Mouse (Mus musculus) lung, postnatal 36 days (tissue): ENCODE data around the gene Sorbs2.

Experiments used
- DNase-seq: peaks from one replicate; pipeline ENCODE4 v3.0.0; 2022; ENCODE audit warnings: mixed read lengths

Gene Sorbs2

GRCm38 (mm10) chr8:45579714-45580543 is 72.3 kb downstream of the Sorbs2 start:
- no peak for DNase-seq

GRCm38 (mm10) chr8:45580544-45580866 is 72.9 kb downstream of the Sorbs2 start:
- no peak for DNase-seq

GRCm38 (mm10) chr8:45583856-45584255 is 76.3 kb downstream of the Sorbs2 start:
- DNase-seq, result no peak

GRCm38 (mm10) chr8:45584390-45585052 is 76.9 kb downstream of the Sorbs2 start:
- DNase-seq, result no peak

GRCm38 (mm10) chr8:45585158-45585557 is 77.6 kb downstream of the Sorbs2 start:
- no peak for DNase-seq

- DNase-seq, result no peak
Measured at GRCm38 (mm10) chr8:45587011-45587410, 79.4 kb downstream of the Sorbs2 start.

DNA sequence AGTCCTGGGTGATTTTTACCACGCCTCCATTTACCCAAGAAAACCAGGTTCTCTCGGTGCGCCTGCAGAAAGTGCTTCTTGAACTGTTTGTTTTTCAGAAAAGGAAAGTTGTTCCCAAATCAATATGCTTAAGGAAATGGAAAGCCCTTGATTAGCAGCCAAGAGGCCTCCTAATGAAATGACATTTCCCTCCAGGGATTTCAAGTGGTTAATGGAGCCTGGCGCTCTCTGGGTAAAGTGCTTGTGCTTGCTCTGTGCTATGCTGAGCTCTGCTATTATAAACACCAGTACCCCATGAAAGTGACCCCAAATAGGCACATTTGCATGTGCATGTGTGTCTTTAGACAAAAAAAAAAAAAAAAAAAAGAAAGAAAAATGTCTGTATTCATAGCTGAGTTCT is 84.3 kb downstream of the Sorbs2 start:
- peak; percentile 70 for DNase-seq

- no peak for DNase-seq
Measured at GRCm38 (mm10) chr8:45593711-45594110, 86.1 kb downstream of the Sorbs2 start.

GRCm38 (mm10) chr8:45595983-45596382 is 88.4 kb downstream of the Sorbs2 start:
- DNase-seq, result peak; percentile 74

- no peak for DNase-seq
Measured at GRCm38 (mm10) chr8:45596591-45596990, 89.0 kb downstream of the Sorbs2 start.

DNA sequence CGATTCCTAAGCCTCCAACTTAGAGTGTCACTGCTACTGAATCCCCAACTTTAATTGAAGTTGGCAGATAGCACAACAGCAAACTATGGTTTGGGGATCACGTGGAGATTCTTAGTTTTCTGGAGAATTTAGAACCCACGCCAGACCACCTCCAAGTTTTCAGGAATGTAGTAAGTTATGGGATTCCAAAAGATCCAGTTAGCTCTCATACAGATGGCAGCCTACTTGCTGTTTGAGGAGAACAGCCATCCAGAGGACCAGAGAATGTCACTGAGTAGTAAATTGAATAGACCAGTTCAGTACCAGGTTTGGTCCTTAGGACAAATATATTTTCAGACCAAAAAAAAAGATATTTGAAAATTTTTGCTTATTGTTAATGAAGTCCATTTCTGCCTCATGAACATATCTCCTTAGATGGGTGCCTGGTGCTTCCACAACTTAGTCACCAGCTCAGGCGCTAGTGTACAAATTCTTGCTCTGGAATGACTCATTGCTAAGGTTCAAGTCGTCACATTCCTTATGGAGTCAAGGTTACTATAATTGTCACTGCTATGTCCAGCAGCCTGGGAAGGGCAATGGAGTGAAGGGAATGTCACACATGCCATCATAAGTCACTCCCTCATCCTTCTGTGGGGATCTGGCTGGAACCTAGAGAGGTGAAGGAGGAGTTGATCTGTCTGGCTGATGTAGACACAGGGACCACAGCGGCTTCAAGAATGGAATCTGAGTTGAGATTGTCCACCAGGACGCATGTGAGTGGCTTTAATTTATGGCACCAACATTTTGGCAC is 90.2 kb downstream of the Sorbs2 start:
- no peak for DNase-seq

DNA sequence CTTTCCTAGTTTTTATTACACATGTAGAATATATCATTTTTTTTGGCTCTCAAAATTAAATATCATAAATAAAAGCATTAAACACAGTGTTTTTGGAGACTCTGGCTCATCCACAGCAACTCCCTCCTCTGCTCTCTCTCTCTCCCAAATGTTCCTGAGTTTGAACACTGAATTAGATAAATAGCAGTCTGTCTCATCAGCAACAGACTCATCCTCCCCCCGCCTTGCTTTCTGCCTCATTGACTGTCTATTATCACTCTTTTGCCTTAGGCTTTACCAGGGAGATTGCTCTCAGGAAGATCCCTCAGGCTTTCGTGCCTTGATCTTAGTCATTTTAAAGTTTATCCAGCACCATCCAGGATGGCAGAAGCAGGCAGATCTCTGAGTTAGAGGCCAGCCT is 91.3 kb downstream of the Sorbs2 start:
- no peak for DNase-seq

DNA sequence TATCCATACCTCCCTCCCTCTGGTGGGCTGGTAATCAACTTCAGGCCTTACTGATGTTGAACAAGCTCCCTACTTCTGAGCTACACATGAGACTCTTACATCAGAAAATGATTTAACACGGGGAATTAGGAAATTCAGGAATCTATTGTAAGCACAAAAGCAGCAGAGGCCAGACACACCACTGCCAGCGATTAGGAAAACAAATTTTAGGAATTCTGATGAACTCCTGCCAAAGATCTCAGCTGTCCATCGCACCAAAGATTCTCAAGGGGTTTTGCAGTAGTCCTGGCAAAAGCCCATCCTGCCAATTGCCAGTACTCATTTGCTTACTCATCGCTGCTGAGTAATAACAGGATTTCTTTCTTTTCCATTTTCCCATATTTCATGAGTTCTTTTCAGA is 94.4 kb downstream of the Sorbs2 start:
- DNase-seq, result peak; percentile 39

- DNase-seq, result no peak
Measured at GRCm38 (mm10) chr8:45605419-45605818, 97.8 kb downstream of the Sorbs2 start.

GRCm38 (mm10) chr8:45607012-45607411 is 99.4 kb downstream of the Sorbs2 start:
- no peak for DNase-seq

GRCm38 (mm10) chr8:45608413-45608812 is 100.8 kb downstream of the Sorbs2 start:
- no peak for DNase-seq

DNA sequence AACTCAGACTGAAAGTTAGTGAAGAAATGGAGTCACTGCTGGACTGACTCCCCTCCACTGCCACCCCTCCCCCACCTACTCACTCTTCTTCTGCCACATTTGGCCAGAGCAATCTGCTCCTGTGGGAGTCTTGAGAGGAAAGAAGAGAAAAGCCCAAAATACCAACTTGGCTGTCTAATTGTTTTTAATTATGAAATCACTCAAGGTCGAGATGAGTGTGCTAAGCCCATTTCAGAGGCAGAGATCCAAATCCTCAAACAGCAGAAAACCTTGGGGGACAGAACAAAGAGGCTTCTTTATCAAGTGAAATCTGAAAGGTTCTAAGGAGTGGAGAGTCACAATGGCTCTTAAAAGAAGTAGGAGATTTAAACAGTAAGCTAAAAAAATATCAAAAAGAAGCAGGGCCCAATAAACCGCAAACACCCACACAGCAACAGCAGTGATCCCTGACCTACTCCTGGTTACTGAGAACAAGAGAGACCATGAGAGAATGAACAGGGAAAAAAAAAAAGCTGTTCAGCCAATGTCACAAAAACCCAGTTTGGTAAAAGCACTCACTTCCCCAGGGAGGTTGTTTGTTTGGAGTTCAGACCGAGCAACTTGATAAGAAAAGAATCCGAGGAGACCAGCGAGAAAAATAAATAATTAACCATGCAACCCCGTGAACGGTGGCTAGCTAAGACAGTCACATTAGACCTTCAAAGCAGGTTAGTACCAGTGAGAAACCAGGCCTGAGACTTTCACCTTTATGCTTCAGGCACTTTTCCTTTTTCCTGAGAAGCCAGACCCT is 103.0 kb downstream of the Sorbs2 start:
- DNase-seq, result peak; percentile 27

- no peak for DNase-seq
Measured at GRCm38 (mm10) chr8:45611320-45611719, 103.7 kb downstream of the Sorbs2 start.

- DNase-seq, result peak; percentile 83
Measured at GRCm38 (mm10) chr8:45614610-45615009, 107.0 kb downstream of the Sorbs2 start.

DNA sequence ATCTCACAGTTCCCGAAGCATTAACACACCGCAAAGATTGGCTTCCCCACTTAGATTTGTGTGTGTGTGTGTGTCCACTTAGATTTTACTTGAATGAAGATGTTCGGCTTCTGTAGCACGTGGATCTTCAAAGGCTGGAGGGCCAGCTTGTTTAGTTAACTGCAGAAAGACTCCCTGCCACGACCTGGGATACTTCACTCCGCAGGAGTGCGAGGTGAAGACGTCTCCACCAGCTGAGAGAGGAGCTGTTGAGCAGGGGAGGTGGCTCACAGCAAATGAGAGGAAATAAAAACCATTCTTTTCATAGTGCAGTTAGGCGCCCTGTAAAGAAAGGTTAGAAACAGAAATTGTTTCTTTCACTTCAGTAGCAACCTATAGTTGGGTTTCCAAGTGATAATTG is 107.5 kb downstream of the Sorbs2 start:
- no peak for DNase-seq

DNA sequence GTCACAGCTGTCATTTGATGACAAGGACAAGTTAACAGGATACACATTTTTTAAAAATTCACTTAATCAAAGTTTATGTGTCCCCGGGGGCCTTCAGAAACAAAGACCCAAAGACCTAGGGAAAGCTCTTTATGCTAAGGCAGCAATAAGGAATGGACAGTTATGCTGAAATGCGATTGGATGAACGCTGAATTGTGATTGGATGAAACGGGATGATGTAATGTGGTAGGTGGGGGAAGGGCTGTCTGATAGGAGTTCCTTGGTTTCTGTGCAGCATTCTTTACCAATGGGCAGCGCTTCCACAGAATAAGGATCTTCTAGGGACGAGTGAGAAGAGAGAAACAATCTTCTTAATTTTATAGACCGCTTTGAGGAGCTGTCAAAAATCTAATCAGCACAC is 108.0 kb downstream of the Sorbs2 start:
- no peak for DNase-seq

DNA sequence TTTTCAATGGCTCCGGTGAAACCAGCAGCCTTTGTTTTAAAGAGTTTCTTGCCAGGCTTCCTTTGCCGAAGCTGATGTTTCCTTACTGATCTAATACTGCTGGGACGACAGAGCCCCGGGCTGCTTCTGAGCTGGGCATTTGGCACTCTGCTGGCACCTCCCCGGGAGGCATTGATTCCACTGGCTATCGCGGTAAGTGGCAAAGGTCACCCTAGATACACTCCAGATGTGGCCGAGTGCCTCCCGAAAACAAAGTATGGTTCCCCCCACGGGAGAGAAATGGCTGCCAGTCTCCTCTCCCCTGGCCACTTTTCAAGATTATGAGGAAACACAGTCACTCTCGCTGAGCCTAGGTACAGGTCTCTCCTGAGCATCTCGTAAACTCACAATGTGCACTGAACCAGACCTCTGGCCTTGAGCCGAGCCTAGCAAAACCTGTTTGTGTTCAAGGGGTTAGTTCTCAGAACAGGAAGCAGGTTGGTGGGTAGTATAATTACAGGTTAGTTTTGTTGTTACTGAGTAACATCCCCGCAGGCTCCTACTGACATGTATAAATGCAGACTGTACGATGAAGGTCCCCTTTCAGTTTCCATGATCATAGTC is 114.1 kb downstream of the Sorbs2 start:
- no peak for DNase-seq
